Mouse (Mus musculus) neutrophil, adult 83 days (primary cell): ENCODE data around the gene Usp45. TPM values are rescaled to one million over a fixed set of nuclear protein-coding genes. Genes with fewer than 3 reads are reported as not detected.

Experiments used
- total RNA-seq, 2 experiments: library from RNA; stranded (reverse); gene quantifications; one replicate each; pipeline ENCODE4 v1.2.4; 2023

Gene Usp45
- 10 to 100 TPM; 19.5 to 21.8 TPM for total RNA-seq

GRCm38 (mm10) chr4:21766863-21767304, at the start of gene Usp45, which contains the start of gene Tstd3:
TSS of gene Usp45 (plus strand) at chr4:21767156.
TSS of gene Tstd3 (minus strand) at chr4:21767212.

GRCm38 (mm10) chr4:21727615-21728165, 39.3 kb upstream of the Usp45 start, which contains the start of gene Ccnc:
TSS of gene Ccnc (plus strand) at chr4:21727701.

GRCm38 (mm10) chr4:21847481-21848286, 80.7 kb downstream of the Usp45 start, which contains the start of gene Pnisr:
TSS of gene Pnisr (plus strand) at chr4:21847583.

GRCm38 (mm10) chr4:21879565-21880220, 112.7 kb downstream of the Usp45 start, which contains the start of gene Coq3:
TSS of gene Coq3 (plus strand) at chr4:21879673.

Other genes starting within 250 kb of the Usp45 start
- not detected for gene Prdm13, start 81.2 kb upstream of the Usp45 start, total RNA-seq
- gene Ccnc, start 39.5 kb upstream of the Usp45 start, total RNA-seq: 10 to 100 TPM; 18.6 to 19.9 TPM
- 10 to 100 TPM in 1 of 2 experiments, 1 to 10 TPM in 1; 7.6 to 11.2 TPM for gene Tstd3, start 56 bp downstream of the Usp45 start, total RNA-seq
- gene Pnisr, start 80.4 kb downstream of the Usp45 start, total RNA-seq: 100 to 1,000 TPM in 1 of 2 experiments, 10 to 100 TPM in 1; 97.5 to 104 TPM
- gene Coq3, start 112.5 kb downstream of the Usp45 start, total RNA-seq: 1 to 10 TPM; 1.9 to 2.5 TPM
- not detected for gene Faxc, start 164.2 kb downstream of the Usp45 start, total RNA-seq